8 mouse cellular contexts compared by ENCODE assay signal in the genomic region with DNA sequence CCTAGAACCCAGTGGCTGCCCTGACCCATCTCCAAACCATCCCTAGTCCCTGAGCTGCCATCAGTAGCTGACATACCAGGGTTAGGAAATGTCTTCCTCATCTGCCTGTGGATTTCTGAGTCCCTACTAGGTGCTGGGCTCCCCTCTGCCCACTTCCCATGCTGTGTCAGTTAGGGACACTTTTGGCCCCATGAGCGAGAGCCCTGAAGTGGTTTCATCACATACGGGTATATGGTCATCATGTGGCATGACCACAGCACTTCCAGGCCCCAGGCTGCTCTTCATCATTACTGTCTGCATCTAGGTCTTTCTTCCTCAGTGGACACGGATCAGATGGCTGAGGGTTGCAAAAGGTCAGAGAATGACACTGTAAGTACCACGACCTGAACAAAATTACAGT. TPM values are rescaled to one million over a fixed set of nuclear protein-coding genes. Genes with fewer than 3 reads are reported as not detected.
DNase-seq lines count a peak whose midpoint lies in the region; ATAC-seq and TF ChIP-seq lines count a peak whose summit lies in the region.

Ap5s1 (plus strand) TSS at position 301 of the 400 bp plus-strand sequence.

- no peaks in the 10 kb centered on the region for H3K27me3 ChIP-seq in midbrain, embryonic 16.5 days (ENCODE audit: control insufficient read depth, insufficient read depth, low read depth, low read length)

- H3K36me3 ChIP-seq in midbrain, embryonic 16.5 days (ENCODE audit: control insufficient read depth, insufficient read depth, low read length) = no peaks in the 10 kb centered on the region

- no peak for TF ChIP-seq CTCF in brain, embryonic 14.5 days (IDR thresholded peaks at IDR 0.05; ENCODE audit: borderline replicate concordance, extremely low read depth, insufficient read depth, insufficient read length)

- no peaks in the 10 kb centered on the region for H3K9me3 ChIP-seq in midbrain, embryonic 16.5 days (replicated peaks; ENCODE audit: control insufficient read depth, low read length, poor library complexity, severe bottlenecking)

- H3K4me3 ChIP-seq in midbrain, embryonic 16.5 days (ENCODE audit: low read depth, low read length) = no peak within 1 kb of the TSS

- H3K27ac ChIP-seq in midbrain, embryonic 16.5 days (ENCODE audit: low read length) = no peak within 1 kb of the TSS

- H3K4me1 ChIP-seq in midbrain, embryonic 16.5 days (ENCODE audit: control insufficient read depth, insufficient read depth, low read length) = peaks cover 12% of the 10 kb centered on the region

- no peak for TF ChIP-seq POLR2A in brain, embryonic 14.5 days (IDR thresholded peaks at IDR 0.05; ENCODE audit: borderline replicate concordance, extremely low read depth, insufficient read depth, insufficient read length, poor library complexity, severe bottlenecking)

- no peak within 1 kb of the TSS for H3K4me2 ChIP-seq in midbrain, embryonic 16.5 days (ENCODE audit: low read length)

- H3K9ac ChIP-seq in midbrain, embryonic 16.5 days (ENCODE audit: low read depth, low read length) = no peak within 1 kb of the TSS

- 85% methylated on average over 4 of the region's 4 CpGs for WGBS in midbrain, embryonic 16.5 days

- DNase-seq in layer of hippocampus, adult 18-20 months (ENCODE audit: low spot score in 2 of 2) = no peak
- DNase-seq in layer of hippocampus, adult 11-12 months (ENCODE audit: low spot score) = no peak
- DNase-seq in brain, embryonic 14.5 days (ENCODE audit: low read depth) = no peak
- no peak for DNase-seq in heart, adult 8-10 months (ENCODE audit: low spot score)
- no peak for DNase-seq in layer of hippocampus, postnatal 25 days (ENCODE audit: extremely low spot score in 1 of 2, low spot score in 1 of 2)
- no peak for DNase-seq in thymus, postnatal 25 days
- no peak for DNase-seq in cerebellum, postnatal 25 days

- no peak for ATAC-seq in midbrain, embryonic 16.5 days

RNA-seq across cellular contexts. Expression of gene Ap5s1, which starts in this region (rescaled TPM):
- 10 to 100 TPM; 22.1 to 24.4 TPM for total RNA-seq in layer of hippocampus, adult 18-20 months (2021)
- 34.9 and 45.3 TPM in 2 replicates for polyA plus RNA-seq in brain, embryonic 14.5 days (2012; rRNA removed)
- total RNA-seq in heart, adult 8-10 months (2022) = 10 to 100 TPM; 31.8 to 42.6 (median 37.9) TPM
- total RNA-seq in layer of hippocampus, postnatal 25 days (2021) = 10 to 100 TPM; 23.8 to 27.3 TPM
- polyA plus RNA-seq in midbrain, embryonic 16.5 days (2015; fragmentation: Nextera tagmentation; extraction: Ambion mirVana) = 33.0 and 34.7 TPM in 2 replicates
